Mouse (Mus musculus) heart, embryonic 12.5 days (tissue): ENCODE results near the gene Fgf5. TPM values are rescaled to one million over a fixed set of nuclear protein-coding genes. Genes with fewer than 3 reads are reported as not detected.

Source experiments
- ATAC-seq: fragments of 200-750 bp; cut with Nextera tagmentation; 2 replicates; pipeline ENCODE4 v1.8.0; 2017; ENCODE audit warnings: moderate TSS enrichment, moderate library complexity; ENCODE audit not compliant: insufficient number of reproducible peaks, low FRiP score
- H3K27ac ChIP-seq: fragments of 300-500 bp; sonication (generic); 2 replicates; pipeline ENCODE4 v1.5.1; 2016; ENCODE audit warnings: mild to moderate bottlenecking, moderate library complexity; ENCODE audit not compliant: poor library complexity, severe bottlenecking
- H3K27me3 ChIP-seq: fragments of 300-500 bp; sonication (generic); replicated peaks from 2 replicates; pipeline ENCODE4 v1.6.1; 2016; ENCODE audit warnings: mild to moderate bottlenecking, moderate library complexity
- H3K36me3 ChIP-seq: fragments of 300-500 bp; sonication (generic); 2 replicates; pipeline ENCODE4 v1.6.1; 2016; ENCODE audit warnings: mild to moderate bottlenecking, moderate library complexity
- H3K4me1 ChIP-seq: fragments of 300-500 bp; sonication (generic); replicated peaks from 2 replicates; pipeline ENCODE4 v1.6.1; 2016; ENCODE audit warnings: mild to moderate bottlenecking
- H3K4me2 ChIP-seq: fragments of 300-500 bp; sonication (generic); 2 replicates; pipeline ENCODE4 v1.6.1; 2016; ENCODE audit warnings: mild to moderate bottlenecking, moderate library complexity
- H3K4me3 ChIP-seq: fragments of 300-500 bp; sonication (generic); 2 replicates; pipeline ENCODE4 v1.5.1; 2016; ENCODE audit warnings: mild to moderate bottlenecking
- H3K9ac ChIP-seq: fragments of 300-500 bp; sonication (generic); 2 replicates; pipeline ENCODE4 v1.6.1; 2016; ENCODE audit warnings: mild to moderate bottlenecking, moderate library complexity
- H3K9me3 ChIP-seq: fragments of 300-500 bp; sonication (generic); replicated peaks from 2 replicates; pipeline ENCODE4 v1.6.1; 2016; ENCODE audit warnings: mild to moderate bottlenecking, moderate library complexity
- WGBS: fragments of 180-500 bp; shearing (Covaris S2); methylation state at CpG from one replicate; pipeline ENCODE4 v1.1.7; 2016; 5-methylcytosine and 5-hydroxymethylcytosine counted together
- polyA plus RNA-seq: library from polyadenylated mRNA; unstranded; fragments of >200 nt; fragmentation: Nextera tagmentation; extraction: Ambion mirVana; gene quantifications from 2 replicates; pipeline ENCODE4 v1.2.1, GENCODE M21; 2016

Fgf5 gene
- polyA plus RNA-seq, 1 experiment from 2014 or later = 0.93 TPM

GRCm38 (mm10) chr5:98305673-98306072 lies 51.7 kb downstream of the Fgf5 start:
- Histone ChIP-seq H3K9ac (no peak overlapping the region), H3K4me2 (no peak overlapping the region), H3K27me3 (0 out of 2 replicates have a peak, but pooled peaks cover 3% of the 10 kb centered on the region), H3K4me3 (no peak overlapping the region), H3K36me3 (no peaks in the 10 kb centered on the region), H3K9me3 (no peaks in the 10 kb centered on the region), H3K27ac (no peak overlapping the region), H3K4me1 (no peaks in the 10 kb centered on the region)
- ATAC-seq = no peak
- 77% methylated on average over 4 of the region's 4 CpGs for whole genome bisulfite sequencing

GRCm38 (mm10) chr5:98306528-98306927 lies 52.5 kb downstream of the Fgf5 start:
- Histone ChIP-seq H3K4me3 (no peak overlapping the region), H3K27me3 (0 out of 2 replicates have a peak, but pooled peaks cover 3% of the 10 kb centered on the region), H3K9ac (no peak overlapping the region), H3K27ac (no peak overlapping the region), H3K4me2 (no peak overlapping the region), H3K36me3 (no peaks in the 10 kb centered on the region), H3K4me1 (no peaks in the 10 kb centered on the region), H3K9me3 (no peaks in the 10 kb centered on the region)
- no peak for ATAC-seq
- 59% methylated on average over 9 of the region's 9 CpGs for WGBS

GRCm38 (mm10) chr5:98326625-98327024 lies 72.6 kb downstream of the Fgf5 start:
- peaks cover 7% of the 10 kb centered on the region for H3K27me3 ChIP-seq
- 73% methylated on average over 2 of the region's 2 CpGs for WGBS
- no peaks in the 10 kb centered on the region for H3K36me3 ChIP-seq

More at GRCm38 (mm10) chr5:98326625-98327024, 72.6 kb downstream of the Fgf5 start:
- no peak overlapping the region for H3K4me2 ChIP-seq
- H3K4me1 ChIP-seq = no peaks in the 10 kb centered on the region
- H3K27ac ChIP-seq = no peak overlapping the region
- H3K9me3 ChIP-seq = no peaks in the 10 kb centered on the region; the same call in 1 of the 2 replicates
- no peak overlapping the region for H3K4me3 ChIP-seq
- no peak for ATAC-seq
- H3K9ac ChIP-seq = no peak overlapping the region

Other genes starting within 250 kb of the Fgf5 start
- gene Antxr2, start 223.1 kb upstream of the Fgf5 start, polyA plus RNA-seq = 64.2 and 64.3 TPM in 2 replicates
- gene Prdm8, start 87.0 kb upstream of the Fgf5 start, polyA plus RNA-seq = not detected in 2 replicates
- gene Cfap299, start 75.1 kb downstream of the Fgf5 start, polyA plus RNA-seq = 0.37 TPM in 1 of 2 replicates, not detected in the other